Mouse (Mus musculus) layer of hippocampus, adult 11-12 months (tissue): ENCODE results near the gene Tmub1.
"Not testable (repeated sequence)": the region's sequence is repeated elsewhere in the genome, so short reads cannot be mapped to it uniquely, and the experiment has no call there.

Source experiments
- DNase-seq: peaks from one replicate; pipeline ENCODE4 v3.0.0; 2022; ENCODE audit warnings: low spot score

Gene Tmub1

GRCm38 (mm10) chr5:24424004-24424781, 23.5 kb downstream of the Tmub1 start:
- no peak for DNase-seq

- DNase-seq = peak; percentile 99
Measured at GRCm38 (mm10) chr5:24423129-24424003, 24.3 kb downstream of the Tmub1 start, which contains the start of the genes Cdk5 and Slc4a2. Cdk5 (minus strand) TSS chr5:24423530. Slc4a2 (plus strand) TSS chr5:24423837.

GRCm38 (mm10) chr5:24420381-24420780, 27.3 kb downstream of the Tmub1 start:
- no peak for DNase-seq

- no peak for DNase-seq
Measured at GRCm38 (mm10) chr5:24417587-24417986, 30.1 kb downstream of the Tmub1 start.

GRCm38 (mm10) chr5:24416222-24416736, 31.4 kb downstream of the Tmub1 start:
- peak; percentile 86 for DNase-seq

GRCm38 (mm10) chr5:24413938-24414337, 33.7 kb downstream of the Tmub1 start:
- no peak for DNase-seq

- DNase-seq = no peak
Measured at GRCm38 (mm10) chr5:24413042-24413693, 34.5 kb downstream of the Tmub1 start, which contains the start of gene Asic3. Asic3 (plus strand) TSS chr5:24413392.

GRCm38 (mm10) chr5:24412063-24412462, 35.6 kb downstream of the Tmub1 start:
- DNase-seq = no peak

- no peak for DNase-seq
Measured at GRCm38 (mm10) chr5:24409466-24409865, 38.2 kb downstream of the Tmub1 start.

GRCm38 (mm10) chr5:24408651-24409050, 39.0 kb downstream of the Tmub1 start:
- no peak for DNase-seq

- no peak for DNase-seq
Measured at GRCm38 (mm10) chr5:24405389-24405876, 42.2 kb downstream of the Tmub1 start.

GRCm38 (mm10) chr5:24404594-24405360, 42.9 kb downstream of the Tmub1 start:
- DNase-seq = peak; percentile 70

- DNase-seq = no peak
Measured at GRCm38 (mm10) chr5:24401969-24402368, 45.7 kb downstream of the Tmub1 start.

- DNase-seq = no peak
Measured at GRCm38 (mm10) chr5:24400911-24401605, 46.6 kb downstream of the Tmub1 start.

GRCm38 (mm10) chr5:24400362-24400761, 47.3 kb downstream of the Tmub1 start:
- no peak for DNase-seq

GRCm38 (mm10) chr5:24399686-24400085, 48.0 kb downstream of the Tmub1 start:
- no peak for DNase-seq

- DNase-seq = not testable (repeated sequence)
Measured at GRCm38 (mm10) chr5:24396254-24396653, 51.4 kb downstream of the Tmub1 start.
